ENCODE assay signal across 15 mouse cellular contexts in genomic region chr11:85057544-85057943, GRCm38 (mm10).
"Had no signal": no experiment of that assay in that cellular context is flagged by ENCODE, and none has a peak within 500 bp of the region (broad histone marks: within the 10 kb centered on the region; RNA-seq: fewer than 3 reads in every experiment).

No protein-coding gene starts in this region.

- H3K27me3 ChIP-seq: limb, embryonic 15.5 days; midbrain, embryonic 15.5 days; neural tube, embryonic 12.5 days; stomach, embryonic 15.5 days had no signal

- H3K4me3 ChIP-seq: left cerebral cortex, adult 2 months; limb, embryonic 15.5 days; midbrain, embryonic 10.5 days; midbrain, embryonic 15.5 days; neural tube, embryonic 12.5 days; stomach, embryonic 15.5 days had no signal

- H3K4me2 ChIP-seq: limb, embryonic 15.5 days; lung, embryonic 14.5 days; midbrain, embryonic 15.5 days; neural tube, embryonic 12.5 days; stomach, embryonic 15.5 days had no signal

- H3K4me1 ChIP-seq: limb, embryonic 15.5 days; midbrain, embryonic 10.5 days; midbrain, embryonic 15.5 days; neural tube, embryonic 12.5 days; stomach, embryonic 15.5 days had no signal

- H3K36me3 ChIP-seq: limb, embryonic 15.5 days; stomach, embryonic 15.5 days had no signal

- ATAC-seq: intestine, postnatal 0 days; midbrain, embryonic 15.5 days had no signal

- H3K27ac ChIP-seq: left cerebral cortex, adult 2 months; limb, embryonic 15.5 days; midbrain, embryonic 10.5 days; midbrain, embryonic 15.5 days; neural tube, embryonic 12.5 days; stomach, embryonic 15.5 days had no signal

- H3K9me3 ChIP-seq: limb, embryonic 15.5 days; midbrain, embryonic 15.5 days; neural tube, embryonic 12.5 days; stomach, embryonic 15.5 days had no signal

- DNase-seq: kidney, adult 8-10 months; kidney, postnatal 25 days; lung, embryonic 14.5 days; lung, postnatal 10 days; lung, postnatal 4 days; spleen, adult 18-20 months; thymus, adult 2 months; thymus, postnatal 36 days had no signal

- H3K9ac ChIP-seq: limb, embryonic 15.5 days; lung, embryonic 14.5 days; midbrain, embryonic 15.5 days; neural tube, embryonic 12.5 days; stomach, embryonic 15.5 days had no signal
